Mouse (Mus musculus) cerebellum, postnatal 10 days (tissue): ENCODE measurements around the gene Clk3.

Experiments
- DNase-seq, 2 experiments: peaks; one replicate each; pipeline ENCODE4 v3.0.0; 2021; ENCODE audit warnings: mixed read lengths in 2 of 2

Gene Clk3

DNA sequence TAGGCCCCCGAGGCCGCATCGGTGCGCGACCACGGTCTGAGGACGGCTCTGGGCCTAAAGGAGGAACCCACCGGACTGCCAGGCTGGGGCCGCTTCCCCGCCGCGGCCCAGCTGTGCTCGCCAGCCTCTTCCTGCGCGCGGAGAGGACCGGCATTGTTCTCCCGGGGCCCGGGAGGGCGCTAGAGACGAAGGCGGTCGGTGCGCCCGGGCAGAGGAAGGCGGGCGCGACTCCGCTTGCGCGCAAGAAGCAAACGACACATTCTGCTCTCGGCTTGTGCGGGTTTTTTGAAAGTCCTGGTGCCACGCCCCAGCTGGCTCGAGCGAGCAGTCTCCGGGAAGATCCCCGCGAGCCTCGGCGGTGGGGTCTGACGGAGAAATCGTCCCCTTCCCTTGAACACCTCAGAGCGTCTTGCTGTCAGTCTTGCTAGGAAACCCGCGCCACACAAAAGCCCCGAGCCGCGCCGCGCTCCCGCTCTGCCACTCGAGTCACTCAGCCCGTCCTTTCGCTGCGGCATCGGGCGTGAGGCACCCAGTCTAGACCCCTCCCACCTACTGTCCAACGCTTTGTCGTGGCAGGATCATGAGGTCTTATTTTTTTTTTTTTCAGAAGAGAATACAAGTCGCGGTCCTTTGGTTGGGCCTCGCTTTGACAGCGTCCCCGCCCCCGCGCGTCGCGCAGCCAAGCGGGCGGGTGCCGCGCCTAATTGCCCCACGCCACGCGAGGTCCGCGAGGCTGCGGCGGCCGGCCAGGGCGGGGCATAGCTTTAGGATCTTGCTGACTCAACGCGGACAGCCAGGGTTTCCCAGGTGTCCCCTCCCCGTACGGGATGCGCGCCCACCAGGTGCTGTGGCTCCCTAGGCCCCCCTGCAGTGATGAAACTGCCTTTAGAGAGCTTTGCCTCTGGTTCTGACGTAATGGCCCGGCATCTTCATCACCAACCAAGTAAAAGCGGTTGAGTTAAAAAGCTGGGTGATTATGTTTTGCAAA, at the start of gene Clk3:
TSS of gene Clk3 (minus strand) at position 497 of the 988 bp plus-strand sequence.
- peak; percentile 87 to 88 for DNase-seq

DNA sequence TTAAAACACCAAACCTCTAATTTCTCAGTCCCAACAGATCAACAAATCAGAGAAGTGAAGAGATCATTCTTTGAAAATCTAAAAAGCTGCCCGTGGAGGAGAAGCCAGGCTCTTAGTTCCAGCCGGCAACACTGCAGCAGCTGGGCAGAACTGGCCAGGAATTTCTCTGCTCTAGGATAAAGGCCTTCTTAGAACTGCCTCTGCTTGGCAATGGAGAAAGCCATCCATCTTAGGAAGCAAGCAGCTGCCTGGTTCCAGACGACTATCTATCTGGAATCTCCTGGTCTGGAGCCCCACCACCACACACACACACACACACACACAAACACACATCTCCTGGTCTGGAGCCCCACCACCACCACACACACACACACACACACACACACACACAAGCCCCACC, 49.2 kb upstream of the Clk3 start:
- DNase-seq, result no peak

DNA sequence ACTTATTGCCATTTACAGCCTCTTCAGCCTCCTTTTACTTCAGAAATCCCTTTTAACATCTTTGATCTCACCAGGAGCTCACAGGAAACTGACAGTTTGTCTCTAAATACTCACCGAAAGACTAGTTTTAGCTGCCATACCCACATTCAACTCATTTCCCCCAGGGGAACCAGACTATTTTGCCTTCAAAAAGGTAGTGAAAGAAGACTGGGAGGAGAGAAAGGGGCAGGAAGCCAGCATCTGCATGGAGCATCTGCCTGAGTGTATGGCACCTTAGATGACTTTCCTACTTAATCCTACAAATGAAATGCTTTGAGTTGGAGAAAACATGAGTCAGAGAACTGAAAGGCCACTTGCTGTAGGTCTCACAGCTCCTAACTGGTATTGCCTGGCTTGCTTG, 48.4 kb upstream of the Clk3 start:
- no peak for DNase-seq

DNA sequence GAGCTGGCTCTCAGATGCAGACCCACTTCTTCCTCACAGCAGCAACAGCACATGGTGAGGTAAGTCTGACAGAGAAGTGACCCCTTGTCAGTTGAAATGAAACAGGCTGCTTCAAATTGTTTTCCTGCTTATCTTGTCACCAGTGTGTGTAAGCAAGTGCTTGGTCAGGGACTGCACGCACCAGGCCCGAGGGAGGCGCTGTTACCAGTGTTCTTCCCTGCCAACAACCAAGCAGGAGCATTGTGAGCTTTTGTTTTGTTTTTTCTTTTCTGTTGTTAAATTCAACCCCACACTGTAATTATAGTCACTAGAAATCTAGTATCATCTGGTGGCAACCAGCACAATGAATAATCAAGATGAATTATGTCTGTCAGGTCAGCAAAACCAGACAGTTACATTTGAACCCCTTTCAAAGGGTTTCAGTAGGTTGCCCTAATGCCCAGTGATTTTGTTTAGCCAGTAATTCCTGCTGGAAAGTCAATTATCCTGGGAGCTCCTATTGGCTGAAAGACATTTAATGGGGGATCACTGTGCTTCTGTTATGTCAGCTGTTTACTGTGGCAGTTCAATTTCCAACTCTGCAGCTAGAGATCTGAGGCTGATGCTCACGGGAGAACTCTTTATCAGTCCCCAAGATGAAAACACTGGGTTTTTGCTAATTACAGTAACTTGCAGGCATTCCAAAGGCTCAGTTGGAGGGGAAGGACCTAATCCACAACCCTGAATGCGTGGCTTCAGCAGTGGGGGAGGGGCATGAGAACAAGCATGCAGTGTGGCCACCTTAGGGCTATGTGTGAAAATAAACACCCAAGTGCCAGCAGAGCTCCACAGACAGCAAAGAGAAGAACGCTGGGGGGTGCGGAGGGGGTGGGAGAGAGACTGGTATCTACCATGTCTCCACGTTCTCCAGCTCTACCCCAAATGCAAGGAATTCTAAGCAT, 46.4 kb upstream of the Clk3 start:
- peak; percentile 23 to 28 for DNase-seq

DNA sequence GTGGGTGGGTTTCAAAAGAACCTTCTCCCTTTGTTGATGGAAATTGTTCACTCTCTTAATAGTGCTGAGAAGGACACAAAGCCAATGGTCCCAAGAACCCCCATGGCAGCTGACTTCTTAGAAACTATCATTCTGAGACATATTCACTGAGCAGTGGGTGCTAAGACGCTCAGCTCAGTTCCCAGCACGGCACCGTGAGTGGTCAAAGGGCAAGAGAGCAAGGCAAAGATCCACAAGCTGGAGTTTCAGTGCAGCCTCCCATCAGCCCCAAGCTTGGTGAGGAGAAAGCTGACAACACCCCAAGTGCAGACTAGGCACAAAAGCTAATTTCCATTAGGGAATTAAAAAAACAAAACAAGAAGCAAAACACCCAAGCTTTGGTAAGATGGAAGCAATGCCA, 45.0 kb upstream of the Clk3 start:
- DNase-seq, result no peak

DNA sequence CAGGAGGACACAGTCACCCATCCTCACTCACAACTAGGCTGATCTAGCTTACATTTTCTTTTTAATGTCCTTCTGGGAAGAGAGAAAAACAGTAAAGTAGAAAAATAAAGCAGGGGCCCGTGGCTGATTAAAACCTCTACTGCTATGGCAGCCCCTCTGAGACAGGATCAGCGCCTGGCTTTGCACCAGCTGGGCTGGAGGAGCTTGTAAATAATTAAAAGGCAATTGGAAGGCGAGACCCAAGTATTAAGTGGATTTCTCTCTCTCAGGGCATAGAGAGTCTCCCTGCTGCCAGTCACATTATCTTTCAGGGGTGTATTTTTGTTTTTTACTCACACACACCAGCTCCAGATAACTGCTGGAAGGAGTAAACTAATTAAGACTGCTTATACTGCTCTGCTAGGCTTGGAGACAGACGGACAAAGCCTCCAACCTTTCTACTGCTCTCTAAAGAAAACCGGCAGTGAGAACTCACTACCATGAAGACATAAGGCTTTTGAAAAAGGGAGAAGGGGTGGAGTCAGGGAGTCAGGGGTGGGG, 43.2 kb upstream of the Clk3 start:
- DNase-seq, result no peak

DNA sequence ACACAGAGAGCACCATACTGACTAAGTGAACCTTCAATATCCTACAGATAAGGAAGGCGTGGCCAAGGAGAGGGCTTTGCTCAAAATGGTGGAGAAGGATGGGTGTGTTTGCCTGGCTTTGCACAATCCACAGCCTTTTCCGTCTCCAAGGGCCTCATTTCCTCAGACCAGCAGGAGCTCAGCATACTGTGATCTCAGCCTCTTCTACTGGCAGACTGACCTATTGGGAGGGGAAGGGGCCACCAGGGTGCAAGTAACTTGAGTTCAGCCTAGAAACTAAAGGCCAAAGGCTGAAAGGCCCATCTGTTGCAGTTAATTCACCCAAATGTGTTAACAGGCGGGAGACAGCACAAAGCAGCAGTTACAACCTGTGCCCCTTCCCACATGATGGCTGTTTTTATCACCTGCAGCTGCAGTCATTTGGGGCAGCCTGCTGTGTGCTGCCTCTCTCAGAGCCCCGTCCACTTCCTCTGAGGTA, 41.6 kb upstream of the Clk3 start:
- DNase-seq, result no peak

DNA sequence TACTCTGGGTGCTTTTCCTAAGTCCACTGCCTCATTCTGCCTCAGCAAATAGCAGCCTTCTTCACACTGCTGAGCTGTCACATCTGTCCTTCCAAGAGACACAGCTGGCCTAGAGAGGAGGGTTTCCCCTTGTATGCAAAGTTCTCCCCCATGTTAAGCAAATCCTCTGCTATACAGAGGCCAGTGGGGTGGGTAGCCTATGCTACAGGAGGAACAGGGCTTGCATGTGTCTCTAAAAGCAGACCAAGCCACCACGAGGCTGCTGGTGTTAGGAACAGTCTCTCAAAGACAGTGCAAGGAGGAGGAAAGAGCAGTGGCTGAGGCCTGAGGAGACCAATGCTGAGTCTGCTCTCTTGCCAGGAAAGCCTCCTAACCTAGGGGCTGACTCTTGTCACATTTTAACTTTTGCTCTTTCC, 40.4 kb upstream of the Clk3 start:
- no peak for DNase-seq

DNA sequence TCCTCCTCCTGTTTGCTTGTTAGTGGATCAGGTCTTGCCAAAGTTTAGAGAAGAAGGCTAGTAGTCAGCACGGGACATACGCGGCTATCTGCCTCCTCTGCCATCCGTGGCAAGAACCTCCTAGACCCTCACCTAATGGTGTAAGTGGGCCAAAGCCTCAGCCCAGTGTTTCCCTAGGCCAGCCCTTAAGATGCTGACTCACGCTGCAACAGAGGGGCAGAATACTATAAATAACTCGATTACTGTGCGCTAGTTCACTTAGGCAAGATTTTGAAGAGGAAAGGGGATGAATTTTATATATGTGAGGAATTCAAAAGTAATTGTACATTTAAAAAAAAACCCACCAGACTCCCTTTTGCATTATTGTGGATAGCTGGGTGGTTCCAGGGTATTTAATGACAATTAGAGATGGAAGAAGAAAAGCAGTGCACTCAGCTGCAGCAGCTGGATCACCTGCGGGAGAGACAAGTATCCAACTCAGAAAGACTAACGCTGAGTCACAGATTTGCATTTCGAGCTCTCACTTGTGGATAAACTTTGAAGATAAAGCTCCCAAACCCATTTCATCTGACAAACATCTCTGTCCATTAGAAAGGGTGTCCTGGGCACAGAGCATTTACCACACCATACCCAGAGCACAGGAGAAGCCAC, 39.6 kb upstream of the Clk3 start:
- no peak for DNase-seq

DNA sequence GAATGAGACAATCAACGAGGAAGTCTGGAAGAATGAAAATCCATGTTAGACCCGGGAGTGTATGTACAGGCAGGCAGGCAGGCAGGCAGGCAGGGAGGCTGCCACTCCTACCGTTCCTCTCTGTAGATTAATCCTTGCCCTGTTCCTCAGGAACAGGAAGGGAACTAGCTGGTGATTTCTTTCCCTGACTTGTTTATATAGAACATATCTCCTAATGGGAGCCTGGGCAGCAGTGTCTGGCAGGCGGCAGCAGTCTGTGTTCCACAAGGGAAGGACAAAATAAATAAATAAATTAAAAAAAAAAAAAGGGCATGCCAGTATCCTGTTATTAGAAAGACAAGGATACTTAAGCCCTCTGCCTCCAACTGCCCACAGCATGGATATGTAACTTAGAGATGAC, 38.2 kb upstream of the Clk3 start:
- DNase-seq, result no peak

DNA sequence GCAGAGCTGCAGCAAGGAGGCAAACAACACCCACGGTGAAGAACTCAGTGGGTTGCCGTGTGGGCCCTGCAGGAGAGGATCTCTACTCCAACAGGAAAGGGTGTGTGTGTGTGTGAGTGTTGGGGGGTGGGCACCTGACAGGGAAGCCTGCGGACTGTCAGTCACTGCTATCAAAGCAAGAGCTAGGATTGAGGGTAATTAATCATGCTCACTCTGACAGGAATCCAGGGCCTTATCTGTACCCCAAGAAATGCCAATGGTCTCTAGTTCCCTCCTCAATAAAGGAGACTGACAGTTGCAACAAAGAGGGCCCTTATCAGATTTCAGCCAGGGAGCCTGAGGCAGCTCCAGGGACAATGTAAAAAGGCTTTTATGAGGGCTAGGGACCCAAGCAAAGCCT, 37.4 kb upstream of the Clk3 start:
- DNase-seq, result no peak

DNA sequence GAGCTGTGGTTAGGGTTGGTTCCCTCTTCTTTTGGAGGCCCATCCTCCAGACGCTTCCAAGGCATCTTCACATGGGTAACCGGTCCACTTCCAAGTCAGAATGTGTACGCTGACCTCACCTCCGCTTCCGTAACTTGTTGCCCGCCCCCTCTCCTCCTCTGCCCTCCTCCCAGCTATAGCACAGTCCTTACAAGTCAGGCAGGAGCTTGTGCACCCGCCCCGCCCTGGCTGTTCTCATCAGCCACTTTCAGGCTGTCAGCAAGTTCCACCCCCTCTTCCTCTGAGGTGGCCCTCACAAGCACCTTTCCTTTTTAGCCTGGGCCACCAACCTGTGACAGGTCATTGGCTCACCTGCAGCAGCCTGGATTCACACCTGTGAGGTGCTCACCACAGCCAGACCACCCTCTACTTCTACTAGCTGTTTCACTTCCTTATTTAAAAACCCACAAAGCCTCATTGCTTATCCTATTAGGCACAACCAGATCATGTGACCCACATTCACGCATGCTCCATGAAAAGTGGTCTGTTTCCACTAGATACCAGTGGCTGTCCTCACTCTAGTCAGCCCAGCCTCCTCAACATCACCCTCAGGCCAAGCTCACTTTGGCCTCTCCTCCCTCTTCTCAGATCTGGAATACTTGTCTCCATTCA, 34.8 kb upstream of the Clk3 start:
- no peak for DNase-seq

DNA sequence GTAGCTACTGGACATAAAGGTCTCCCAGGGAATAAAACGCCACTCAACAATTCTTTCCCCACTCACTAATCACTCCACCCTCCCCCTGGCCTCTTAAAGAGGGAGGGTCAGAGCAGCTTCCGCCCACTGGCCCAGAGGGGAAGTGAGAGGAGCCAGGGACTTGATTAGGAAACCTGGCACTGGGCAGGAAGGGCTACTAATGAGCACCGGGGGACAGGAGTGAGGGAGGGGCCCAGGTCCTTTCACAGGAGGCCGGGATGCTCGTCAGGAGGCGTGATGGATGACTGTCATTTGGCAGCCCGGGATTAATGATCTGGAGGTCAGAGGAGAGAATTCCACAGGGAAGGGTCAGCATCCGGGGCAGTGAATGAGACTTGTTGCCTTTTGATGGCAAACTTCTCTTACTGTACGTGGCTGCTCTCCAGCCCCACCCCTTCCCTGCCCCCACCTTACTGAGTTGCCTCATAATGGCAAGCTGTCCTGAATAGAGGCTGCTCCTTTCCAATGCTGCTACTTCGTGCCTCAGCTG, 33.1 kb upstream of the Clk3 start:
- no peak for DNase-seq

DNA sequence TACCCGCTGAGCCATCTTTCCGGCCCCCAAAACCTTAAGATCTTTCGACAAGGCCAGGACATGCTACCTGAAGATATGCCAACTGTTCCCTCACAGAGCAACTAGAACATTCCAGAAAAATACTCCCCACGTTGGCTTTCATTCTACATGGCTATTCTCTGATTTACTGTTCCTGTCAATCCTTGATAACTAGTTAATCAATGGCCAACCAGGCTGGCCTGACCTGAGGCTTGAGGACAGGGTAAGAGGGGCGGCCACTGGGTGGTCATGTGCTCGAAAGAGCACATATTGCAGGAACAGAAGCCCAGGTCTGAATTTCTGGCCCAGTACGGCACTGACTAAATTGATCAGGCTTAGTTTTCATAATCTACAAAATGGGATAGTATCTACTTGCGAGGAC, 31.8 kb upstream of the Clk3 start:
- no peak for DNase-seq

DNA sequence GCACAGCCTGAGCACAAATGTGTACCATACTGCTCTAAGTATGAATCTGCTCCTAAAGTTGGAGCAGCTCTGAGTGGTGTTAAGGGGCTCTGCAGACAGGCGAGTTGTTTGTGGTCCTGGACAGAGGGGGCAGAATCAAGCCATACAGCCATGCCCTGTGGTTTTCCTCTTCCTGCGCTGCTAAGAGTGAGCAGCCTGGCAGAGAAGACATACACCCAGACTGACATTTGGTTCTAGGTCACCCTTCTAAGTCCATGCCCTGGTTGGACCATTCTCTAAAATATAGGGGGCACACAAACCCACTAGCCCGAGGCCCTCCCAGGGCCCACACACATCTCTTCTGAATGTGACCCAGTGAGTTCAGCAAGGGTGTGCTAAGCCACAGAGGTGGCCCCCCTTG, 24.1 kb upstream of the Clk3 start:
- DNase-seq, result no peak

DNA sequence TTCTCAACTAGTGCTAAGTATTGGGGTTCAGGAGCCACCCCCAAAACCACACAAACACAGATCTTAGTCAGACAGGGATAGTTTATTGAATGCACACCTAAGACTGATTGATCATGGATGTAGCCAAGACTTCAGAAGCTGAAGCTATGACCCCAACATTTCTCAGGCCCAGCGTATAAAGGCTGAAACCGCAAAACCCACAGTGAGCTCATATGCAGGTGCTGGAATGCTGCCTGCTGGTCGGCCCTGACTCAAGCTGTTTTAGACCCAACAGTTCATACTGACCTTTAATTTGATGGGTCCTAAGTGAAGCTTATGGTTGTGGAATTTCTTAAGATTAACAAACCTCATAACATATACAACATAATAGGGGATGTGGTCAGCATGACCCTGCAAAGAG, 17.0 kb upstream of the Clk3 start:
- DNase-seq, result no peak

DNA sequence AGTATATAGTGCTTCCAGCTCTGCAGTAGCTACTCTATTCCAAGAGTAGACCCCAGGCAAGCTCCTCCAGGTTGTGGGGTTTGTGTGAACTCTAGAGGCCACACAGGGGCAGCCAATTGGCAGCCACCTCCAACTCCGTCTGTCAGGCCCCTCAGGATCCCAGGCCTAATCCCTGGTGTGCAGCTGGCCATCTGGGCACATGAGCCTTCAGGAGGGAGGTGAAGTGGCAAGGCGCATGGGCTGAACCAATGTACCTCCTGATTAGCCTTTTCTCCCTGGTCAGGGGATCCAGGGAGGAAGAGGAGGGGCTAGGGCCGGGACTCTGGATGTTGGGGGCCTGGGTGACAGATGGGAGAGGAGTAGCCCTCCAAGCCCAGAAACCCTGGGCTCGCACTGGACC, 10.1 kb upstream of the Clk3 start:
- DNase-seq, result peak; percentile 52 to 74

DNA sequence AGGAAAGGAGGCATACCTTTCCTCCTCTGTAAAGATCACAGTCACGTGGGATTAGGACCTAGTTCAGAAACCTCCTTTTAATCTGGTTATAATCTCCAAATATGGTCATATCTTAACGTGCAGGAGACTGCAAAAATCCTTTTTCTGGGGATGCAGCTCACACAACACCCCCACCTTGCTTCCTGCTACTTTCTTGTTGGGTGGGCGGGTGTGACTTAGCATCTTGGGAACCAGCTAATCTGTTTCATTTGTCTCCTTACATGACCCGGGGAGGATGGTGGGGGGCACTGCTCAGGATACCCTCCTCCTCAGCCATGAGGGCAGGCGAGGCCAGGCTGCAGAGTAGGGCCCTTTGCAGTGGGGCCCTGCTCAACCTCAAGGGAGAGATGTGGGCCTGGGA, 9.4 kb upstream of the Clk3 start:
- no peak for DNase-seq

DNA sequence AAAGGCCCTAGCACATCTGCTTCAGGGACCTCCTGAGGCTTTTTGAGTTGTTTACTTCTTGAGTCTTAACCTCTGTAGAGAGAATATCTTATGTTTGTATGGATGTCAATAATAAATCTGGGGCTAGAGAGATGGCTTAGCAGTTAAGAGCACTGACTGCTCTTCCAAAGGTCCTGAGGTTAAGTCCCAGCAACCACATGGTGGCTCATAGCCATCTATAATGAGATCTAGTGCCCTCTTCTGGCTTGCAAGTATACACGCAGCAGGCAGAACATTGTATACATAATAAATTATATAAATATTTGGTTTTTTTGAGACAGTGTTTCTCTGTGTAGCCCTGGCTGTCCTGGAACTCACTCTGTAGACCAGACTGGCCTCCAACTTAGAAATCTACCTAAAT, 8.5 kb upstream of the Clk3 start:
- DNase-seq, result no peak

DNA sequence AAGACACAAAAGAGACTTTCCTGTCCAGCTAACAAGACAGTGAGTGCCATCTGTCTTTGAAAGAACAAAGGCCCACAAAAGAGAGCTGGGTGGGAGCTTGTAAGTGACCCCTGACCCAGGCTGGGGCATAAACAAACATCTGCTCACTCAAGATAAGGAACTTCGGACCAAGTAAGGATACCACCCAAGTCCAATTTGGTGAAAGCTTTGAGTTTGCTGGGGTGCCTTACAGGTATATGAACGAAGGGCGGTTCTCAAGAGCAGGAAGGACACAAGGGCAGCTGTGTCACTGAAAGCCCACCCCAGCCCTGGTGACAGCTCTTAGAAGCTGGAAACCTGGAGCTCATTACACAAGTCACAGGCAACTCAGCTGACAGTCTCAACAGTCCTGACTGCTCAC, 8.1 kb upstream of the Clk3 start:
- DNase-seq, result no peak

DNA sequence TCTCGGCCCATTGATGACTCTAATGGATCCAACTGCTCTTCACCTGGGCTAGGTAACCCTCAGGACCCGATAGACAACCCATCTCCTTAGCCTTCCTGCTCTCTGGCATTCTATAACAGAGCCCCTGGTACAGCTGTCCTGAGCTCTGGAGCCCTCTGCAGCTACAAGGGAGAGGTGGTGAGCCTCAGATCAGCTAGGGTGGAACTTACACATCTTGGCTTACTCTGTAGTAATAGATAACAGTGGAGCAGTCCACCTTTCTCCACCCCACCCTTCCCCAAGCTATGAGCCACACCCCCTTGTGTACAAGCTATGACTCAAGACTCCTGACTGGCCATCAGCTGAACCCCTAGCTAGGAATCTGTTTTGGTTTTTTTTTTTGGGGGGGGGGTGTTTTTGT, 5.2 kb upstream of the Clk3 start:
- peak in 1 of 2 experiments; percentile 0 for DNase-seq

DNA sequence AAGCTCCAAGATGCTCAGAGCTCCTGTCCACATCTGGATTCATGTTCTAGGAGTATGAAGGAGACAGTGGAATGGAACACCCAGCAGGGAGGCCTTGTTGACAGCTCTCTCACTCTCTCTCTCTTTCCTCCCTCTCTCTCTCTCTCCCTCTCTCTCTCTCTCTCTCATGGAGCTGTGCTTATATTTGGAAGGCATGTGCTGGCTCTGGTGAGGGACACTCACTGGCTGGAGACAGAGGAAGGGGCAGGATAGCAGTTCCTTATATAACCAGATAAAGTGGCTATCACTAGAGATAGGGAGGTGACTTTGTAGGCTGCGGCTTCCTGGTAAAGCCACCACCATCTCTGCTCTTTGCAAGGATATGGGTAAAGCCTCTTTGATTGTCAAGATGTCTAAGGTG, 4.6 kb upstream of the Clk3 start:
- no peak for DNase-seq
